Mouse (Mus musculus) hindbrain, embryonic 10.5 days (tissue): ENCODE measurements at regions not wholly inside any gene's neighbourhood (a gene's known extent, or its start where the extent isn't known, plus 50 kb on each side); places are given as distances from the start of the nearest gene placed in this dataset.

Experiments used
- DNase-seq: peaks from one replicate; pipeline ENCODE4 v3.0.0-alpha.2; 2017; ENCODE audit warnings: low spot score
- H3K27ac ChIP-seq: fragments of 300-500 bp; sonication (generic); 2 replicates; pipeline ENCODE4 v1.5.1; 2016; ENCODE audit warnings: mild to moderate bottlenecking, moderate library complexity
- H3K27me3 ChIP-seq: fragments of 300-500 bp; sonication (generic); 2 replicates; pipeline ENCODE4 v1.6.1; 2016; ENCODE audit warnings: mild to moderate bottlenecking; ENCODE audit not compliant: poor library complexity, insufficient read depth, severe bottlenecking
- H3K36me3 ChIP-seq: fragments of 300-500 bp; sonication (generic); 2 replicates; pipeline ENCODE4 v1.6.1; 2016; ENCODE audit warnings: mild to moderate bottlenecking, moderate library complexity
- H3K4me1 ChIP-seq: fragments of 300-500 bp; sonication (generic); replicated peaks from 2 replicates; pipeline ENCODE4 v1.6.1; 2016; ENCODE audit warnings: mild to moderate bottlenecking
- H3K4me3 ChIP-seq: fragments of 300-500 bp; sonication (generic); 2 replicates; pipeline ENCODE4 v1.5.1; 2016; ENCODE audit warnings: mild to moderate bottlenecking, moderate library complexity
- H3K9me3 ChIP-seq: fragments of 300-500 bp; sonication (generic); 2 replicates; pipeline ENCODE4 v1.6.1; 2016; ENCODE audit warnings: mild to moderate bottlenecking, moderate library complexity
- WGBS: fragments of 180-500 bp; shearing (Covaris S2); methylation state at CpG from one replicate; pipeline ENCODE4 v1.1.7; 2016; 5-methylcytosine and 5-hydroxymethylcytosine counted together

- H3K9me3 ChIP-seq, result no peaks in the 10 kb centered on the region
- no peak overlapping the region for H3K27ac ChIP-seq
- H3K4me1 ChIP-seq, result no peaks in the 10 kb centered on the region
- no peak for DNase-seq
- no peak overlapping the region for H3K4me3 ChIP-seq
- WGBS, result 82% methylated on average over 1 of the region's 1 CpGs
- H3K36me3 ChIP-seq, result no peaks in the 10 kb centered on the region
- H3K27me3 ChIP-seq, result no peaks in the 10 kb centered on the region
Observed at GRCm38 (mm10) chr15:56979353-56979752, 498.1 kb downstream of the Slc22a22 start.

DNA sequence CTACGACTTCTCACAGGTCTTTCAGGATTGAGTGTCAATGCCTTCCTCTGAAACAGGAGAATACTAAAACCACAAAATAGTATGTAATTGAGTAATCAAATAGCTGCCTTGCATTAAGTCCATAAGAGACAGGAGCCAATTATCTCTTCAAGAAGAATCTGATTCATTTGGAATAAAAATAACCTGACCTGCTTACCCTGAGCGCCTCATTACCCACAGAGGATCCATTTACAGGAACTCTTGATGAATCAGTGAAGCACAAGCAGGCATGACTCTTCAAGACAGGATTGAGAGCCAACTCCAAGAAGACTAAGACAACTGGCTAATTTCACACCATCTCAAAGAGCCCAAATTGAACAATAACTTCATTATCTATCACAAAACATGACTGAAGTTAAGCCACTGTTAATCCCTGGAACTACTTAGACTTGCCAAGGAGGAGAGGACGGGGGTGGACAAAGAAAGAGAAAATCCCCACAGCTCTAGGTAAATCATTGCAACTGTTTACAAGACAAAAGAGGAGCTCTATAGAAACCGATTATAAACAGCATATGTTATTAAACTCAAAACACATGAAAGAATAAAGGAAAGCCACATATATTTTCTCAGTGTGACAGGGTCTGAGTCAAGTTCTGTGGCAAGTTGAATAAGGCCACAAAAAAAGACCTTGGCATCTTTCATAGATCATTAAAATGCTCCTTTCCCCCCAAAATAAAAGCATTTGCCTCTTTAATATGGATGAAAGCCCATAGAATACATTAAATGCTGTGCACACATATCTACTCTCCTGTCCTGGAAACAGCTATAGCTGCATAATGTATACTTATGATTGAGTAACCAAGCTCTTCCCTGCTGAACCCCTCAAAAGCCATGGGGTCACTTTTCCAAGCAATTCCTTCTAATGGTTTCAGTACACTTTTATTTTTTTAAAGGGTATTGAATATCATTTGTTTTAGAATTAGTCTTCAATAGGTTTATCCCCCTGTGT lies 501.7 kb downstream of the Slc22a22 start:
- no peak overlapping the region for H3K4me3 ChIP-seq
- no peaks in the 10 kb centered on the region for H3K9me3 ChIP-seq
- 76% methylated on average over 4 of the region's 4 CpGs for WGBS
- no peaks in the 10 kb centered on the region for H3K27me3 ChIP-seq
- H3K36me3 ChIP-seq, result no peaks in the 10 kb centered on the region
- DNase-seq, result no peak
- no peak overlapping the region for H3K27ac ChIP-seq
- H3K4me1 ChIP-seq, result no peaks in the 10 kb centered on the region

DNA sequence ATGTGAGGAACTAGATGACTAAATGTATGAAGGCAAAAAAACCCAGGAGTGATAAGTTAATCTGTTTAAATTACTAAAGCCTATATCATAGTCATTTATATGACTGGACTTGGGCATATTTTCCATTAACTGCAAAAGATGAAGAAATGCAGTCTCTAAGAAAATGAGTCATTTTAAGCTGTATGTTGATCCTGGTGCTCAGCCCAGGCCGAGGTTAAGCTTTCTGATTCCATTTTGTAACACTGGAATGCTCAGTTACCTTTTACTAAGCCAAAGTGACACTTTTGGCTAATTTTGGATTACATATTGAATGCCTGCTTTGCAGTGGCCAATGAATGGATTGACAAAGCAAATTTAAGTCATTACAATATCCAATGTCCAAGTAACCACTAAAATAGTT lies 507.3 kb downstream of the Slc22a22 start:
- Histone ChIP-seq H3K4me1 (no peaks in the 10 kb centered on the region), H3K9me3 (no peaks in the 10 kb centered on the region), H3K27ac (no peak overlapping the region), H3K36me3 (no peaks in the 10 kb centered on the region), H3K27me3 (no peaks in the 10 kb centered on the region), H3K4me3 (no peak overlapping the region)
- no peak for DNase-seq
- WGBS, result 76% methylated on average over 1 of the region's 1 CpGs

- H3K36me3 ChIP-seq, result no peaks in the 10 kb centered on the region
- H3K9me3 ChIP-seq, result no peaks in the 10 kb centered on the region
- H3K27me3 ChIP-seq, result no peaks in the 10 kb centered on the region
- no peaks in the 10 kb centered on the region for H3K4me1 ChIP-seq
- H3K27ac ChIP-seq, result no peak overlapping the region
- no peak overlapping the region for H3K4me3 ChIP-seq
- no peak for DNase-seq
- WGBS, result 83% methylated on average over 2 of the region's 2 CpGs
Observed at GRCm38 (mm10) chr15:56956356-56956755, 521.1 kb downstream of the Slc22a22 start.

DNA sequence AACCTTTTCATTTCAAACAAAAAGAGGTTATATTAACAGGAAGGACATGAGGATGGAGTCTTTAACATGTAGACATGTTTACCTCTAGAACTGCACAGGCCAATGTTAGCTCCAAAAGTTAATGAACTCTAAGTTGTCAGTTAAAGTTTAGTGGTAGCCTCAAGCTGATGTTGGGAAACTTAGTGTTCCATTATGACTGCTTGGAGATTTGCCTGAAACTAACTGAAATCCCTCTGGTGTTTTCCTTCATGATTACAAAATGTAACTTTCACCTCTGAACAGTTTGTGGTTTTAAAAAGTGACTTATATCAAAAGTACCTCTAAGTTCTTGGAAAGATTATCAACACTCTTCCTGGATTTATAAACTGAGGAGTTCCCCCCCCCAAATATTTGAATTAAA lies 525.2 kb downstream of the Slc22a22 start:
- Histone ChIP-seq H3K4me3 (no peak overlapping the region), H3K9me3 (no peaks in the 10 kb centered on the region), H3K4me1 (no peaks in the 10 kb centered on the region), H3K27me3 (no peaks in the 10 kb centered on the region), H3K27ac (no peak overlapping the region), H3K36me3 (no peaks in the 10 kb centered on the region)
- no peak for DNase-seq

DNA sequence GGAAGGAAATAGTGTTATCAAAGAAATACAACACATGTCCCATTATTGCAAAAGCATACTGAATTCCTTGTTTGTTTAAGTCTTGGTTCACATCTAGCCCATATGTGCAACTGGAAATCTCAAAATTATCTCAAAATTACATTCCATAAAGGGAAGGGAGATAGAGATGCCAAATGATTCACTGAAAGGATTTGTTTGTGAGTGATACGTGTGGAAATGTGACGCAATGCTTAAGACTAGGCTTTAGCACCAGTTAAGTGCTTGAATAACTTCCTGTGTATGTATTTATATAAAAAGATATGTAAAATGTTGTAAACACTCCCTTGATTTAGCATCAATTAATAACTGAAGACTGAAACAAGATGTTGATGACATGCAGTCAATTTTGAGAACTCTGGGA lies 526.6 kb downstream of the Slc22a22 start:
- WGBS, result 96% methylated on average over 2 of the region's 2 CpGs
- H3K4me1 ChIP-seq, result no peaks in the 10 kb centered on the region
- no peak for DNase-seq
- no peaks in the 10 kb centered on the region for H3K9me3 ChIP-seq
- no peak overlapping the region for H3K27ac ChIP-seq
- no peaks in the 10 kb centered on the region for H3K36me3 ChIP-seq
- no peak overlapping the region for H3K4me3 ChIP-seq
- no peaks in the 10 kb centered on the region for H3K27me3 ChIP-seq

- Histone ChIP-seq H3K9me3 (no peaks in the 10 kb centered on the region), H3K4me3 (no peak overlapping the region), H3K27me3 (no peaks in the 10 kb centered on the region), H3K36me3 (no peaks in the 10 kb centered on the region), H3K27ac (no peak overlapping the region), H3K4me1 (no peaks in the 10 kb centered on the region)
- 99% methylated on average over 1 of the region's 1 CpGs for WGBS
- no peak for DNase-seq
Observed at GRCm38 (mm10) chr15:56940891-56941290, 536.5 kb downstream of the Slc22a22 start.

- no peaks in the 10 kb centered on the region for H3K27me3 ChIP-seq
- H3K27ac ChIP-seq, result no peak overlapping the region
- no peaks in the 10 kb centered on the region for H3K36me3 ChIP-seq
- no peak for DNase-seq
- no peaks in the 10 kb centered on the region for H3K4me1 ChIP-seq
- H3K9me3 ChIP-seq, result no peaks in the 10 kb centered on the region
- no peak overlapping the region for H3K4me3 ChIP-seq
Observed at GRCm38 (mm10) chr15:56896553-56896952, 580.9 kb downstream of the Slc22a22 start.

DNA sequence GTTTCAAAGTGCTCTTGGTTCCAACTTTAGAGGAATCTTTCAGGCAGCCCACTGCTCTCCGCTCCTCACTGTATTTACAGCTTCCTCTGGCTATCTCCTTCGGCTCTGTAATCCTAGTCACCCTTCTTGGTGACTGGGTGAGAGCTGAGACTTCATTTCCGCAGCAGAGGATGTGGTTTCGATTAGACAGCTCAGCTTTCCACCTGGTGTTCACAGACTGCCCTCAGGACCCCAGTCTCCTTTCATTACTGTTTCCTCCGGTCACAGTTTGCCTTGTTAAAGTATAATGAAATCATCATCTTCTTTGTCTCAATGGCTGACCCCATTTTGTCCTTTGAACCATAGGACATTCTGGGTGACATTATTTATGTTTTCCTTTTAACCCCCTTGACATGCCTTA lies 595.9 kb downstream of the Slc22a22 start:
- 39% methylated on average over 5 of the region's 5 CpGs for WGBS
- Histone ChIP-seq H3K27me3 (no peaks in the 10 kb centered on the region), H3K9me3 (no peaks in the 10 kb centered on the region), H3K4me3 (no peak overlapping the region), H3K4me1 (no peaks in the 10 kb centered on the region), H3K27ac (no peak overlapping the region), H3K36me3 (no peaks in the 10 kb centered on the region)
- DNase-seq, result peak; percentile 15

GRCm38 (mm10) chr15:56865879-56866278 lies 611.5 kb downstream of the Slc22a22 start:
- no peak overlapping the region for H3K27ac ChIP-seq
- no peak for DNase-seq
- H3K27me3 ChIP-seq, result peaks cover 6% of the 10 kb centered on the region; the same call in 1 of the 2 replicates
- 66% methylated on average over 6 of the region's 6 CpGs for whole genome bisulfite sequencing
- H3K4me3 ChIP-seq, result no peak overlapping the region
- peaks cover 20% of the 10 kb centered on the region for H3K4me1 ChIP-seq
- H3K9me3 ChIP-seq, result no peaks in the 10 kb centered on the region
- H3K36me3 ChIP-seq, result no peaks in the 10 kb centered on the region

GRCm38 (mm10) chr15:56865035-56865804 lies 612.2 kb downstream of the Slc22a22 start:
- H3K36me3 ChIP-seq, result no peaks in the 10 kb centered on the region
- H3K4me1 ChIP-seq, result peaks cover 20% of the 10 kb centered on the region
- peak; percentile 28 for DNase-seq
- no peaks in the 10 kb centered on the region for H3K9me3 ChIP-seq
- H3K27ac ChIP-seq, result peak overlapping the region; percentile 46; the same call in 1 of the 2 replicates
- no peak overlapping the region for H3K4me3 ChIP-seq
- H3K27me3 ChIP-seq, result peaks cover 6% of the 10 kb centered on the region; the same call in 1 of the 2 replicates
- 10% methylated on average over 4 of the region's 4 CpGs for WGBS

DNA sequence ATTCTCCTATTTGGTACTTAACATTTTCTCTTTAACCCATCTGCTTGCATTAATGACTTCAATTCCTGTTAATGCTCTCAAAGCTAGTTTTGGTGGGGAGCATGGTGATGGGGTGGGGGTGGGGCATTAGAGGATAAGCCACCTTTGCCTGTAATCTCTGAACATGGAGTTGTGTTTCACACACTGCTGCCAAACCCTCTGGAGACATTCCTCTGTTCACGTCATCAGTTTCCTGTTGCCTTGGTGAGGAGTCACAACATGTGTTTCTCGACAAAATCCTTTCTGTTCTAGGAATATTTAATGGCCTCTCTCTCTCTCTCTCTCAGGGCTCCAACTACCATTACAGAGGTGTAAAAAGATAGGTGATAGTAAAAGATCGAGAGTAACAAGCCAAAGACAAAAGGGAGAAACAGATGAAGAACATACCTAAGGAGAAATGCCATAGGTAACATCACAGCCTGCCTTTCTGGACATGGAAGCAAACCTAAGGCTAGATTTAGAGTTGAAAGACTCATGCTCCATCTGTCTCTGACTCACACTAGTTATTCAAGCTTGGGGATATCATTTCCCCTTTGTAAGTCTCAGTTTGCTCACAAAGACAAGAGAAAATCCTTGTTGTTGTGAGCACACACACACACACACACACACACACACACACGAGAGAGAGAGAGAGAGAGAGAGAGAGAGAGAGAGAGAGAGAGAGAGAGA lies 618.6 kb downstream of the Slc22a22 start:
- no peak for DNase-seq
- Histone ChIP-seq H3K36me3 (no peaks in the 10 kb centered on the region), H3K27me3 (peaks cover 3% of the 10 kb centered on the region; the same call in 1 of the 2 replicates), H3K27ac (no peak overlapping the region), H3K4me1 (peaks cover 9% of the 10 kb centered on the region; the same call in 1 of the 2 replicates), H3K4me3 (no peak overlapping the region), H3K9me3 (no peaks in the 10 kb centered on the region)
- 66% methylated on average over 4 of the region's 4 CpGs for WGBS
